9 mouse cellular contexts compared by ENCODE assay signal in genomic region chrX:103259882-103260281, GRCm38 (mm10).
DNase-seq lines count a peak whose midpoint lies in the region; ATAC-seq lines count a peak whose summit lies in the region.
"Had no signal": no experiment of that assay in that cellular context is flagged by ENCODE, and none has a peak within 500 bp of the region (broad histone marks: within the 10 kb centered on the region; RNA-seq: fewer than 3 reads in every experiment).

No protein-coding gene starts in this region.

- no peaks in the 10 kb centered on the region for H3K36me3 ChIP-seq in midbrain, embryonic 11.5 days (ENCODE audit: control insufficient read depth, insufficient read depth, low read length)
- no peaks in the 10 kb centered on the region for H3K36me3 ChIP-seq in midbrain, embryonic 10.5 days
- H3K36me3 ChIP-seq: hindbrain, embryonic 15.5 days had no signal

- no peaks in the 10 kb centered on the region for H3K4me1 ChIP-seq in midbrain, embryonic 11.5 days (ENCODE audit: control insufficient read depth, insufficient read depth, low read length)
- no peaks in the 10 kb centered on the region for H3K4me1 ChIP-seq in midbrain, embryonic 10.5 days
- H3K4me1 ChIP-seq: hindbrain, embryonic 15.5 days had no signal

- no peak overlapping the region for H3K4me3 ChIP-seq in midbrain, embryonic 11.5 days (ENCODE audit: low read depth, low read length)
- no peak overlapping the region for H3K4me3 ChIP-seq in midbrain, embryonic 10.5 days
- H3K4me3 ChIP-seq: hindbrain, embryonic 15.5 days had no signal

- no peak overlapping the region for H3K4me2 ChIP-seq in midbrain, embryonic 11.5 days
- H3K4me2 ChIP-seq: hindbrain, embryonic 15.5 days had no signal

- no peaks in the 10 kb centered on the region for H3K9me3 ChIP-seq in midbrain, embryonic 11.5 days (ENCODE audit: control insufficient read depth, low read length)
- no peaks in the 10 kb centered on the region for H3K9me3 ChIP-seq in midbrain, embryonic 10.5 days (replicated peaks)
- H3K9me3 ChIP-seq: hindbrain, embryonic 15.5 days had no signal

- ATAC-seq in frontal cortex, adult (ENCODE audit: low TSS enrichment) = peak; percentile 82
- ATAC-seq in midbrain, embryonic 11.5 days (ENCODE audit: low FRiP score) = no peak

- H3K9ac ChIP-seq in midbrain, embryonic 11.5 days (ENCODE audit: low read length) = no peak overlapping the region
- H3K9ac ChIP-seq: hindbrain, embryonic 15.5 days had no signal

- no peak for DNase-seq in frontal cortex, postnatal 25 days (ENCODE audit: low spot score in 2 of 2)
- peak; percentile 83 for DNase-seq in midbrain, embryonic 11.5 days (ENCODE audit: low spot score, missing footprints)
- no peak for DNase-seq in midbrain, embryonic 10.5 days (ENCODE audit: low spot score)
- DNase-seq in cerebellum, adult 18-20 months = peak; percentile 4 to 39
- peak; percentile 4 for DNase-seq in layer of hippocampus, adult 9-11 months
- DNase-seq in retina, postnatal 1 day = peak; percentile 71
- DNase-seq in spleen, postnatal 14 days (ENCODE audit: low spot score in 2 of 2) = no peak

- peaks cover 8% of the 10 kb centered on the region; the same call in 1 of the 2 replicates for H3K27me3 ChIP-seq in midbrain, embryonic 11.5 days (ENCODE audit: control insufficient read depth, insufficient read depth, low read length)
- H3K27me3 ChIP-seq in midbrain, embryonic 10.5 days (ENCODE audit: low read depth, poor library complexity, severe bottlenecking) = peaks cover 99% of the 10 kb centered on the region

- H3K27ac ChIP-seq in midbrain, embryonic 11.5 days (ENCODE audit: low read depth, low read length) = no peak overlapping the region
- H3K27ac ChIP-seq in midbrain, embryonic 10.5 days (replicated peaks) = no peak overlapping the region
- H3K27ac ChIP-seq: hindbrain, embryonic 15.5 days had no signal

- 9% methylated on average over 2 of the region's 2 CpGs for WGBS in midbrain, embryonic 11.5 days
- 8% methylated on average over 2 of the region's 2 CpGs for WGBS in midbrain, embryonic 10.5 days

Comparison
In these comparisons a context has a peak if more than half of its experiments do, and no peak if none do; other contexts are left out.
1. DNase-seq: peak in midbrain, embryonic 11.5 days (single experiment), cerebellum, adult 18-20 months (2 of 2), layer of hippocampus, adult 9-11 months (single experiment) and retina, postnatal 1 day (single experiment); none in frontal cortex, postnatal 25 days (0 of 2), midbrain, embryonic 10.5 days (single experiment) and spleen, postnatal 14 days (0 of 2).